Mouse (Mus musculus): ENCODE data around the gene Tbc1d10c. TPM values are rescaled to one million over a fixed set of nuclear protein-coding genes. Genes with fewer than 3 reads are reported as not detected.
"Not testable (repeated sequence)": the region's sequence is repeated elsewhere in the genome, so short reads cannot be mapped to it uniquely, and the experiment has no call there.

The Tbc1d10c gene
- polyA plus RNA-seq, 1 experiment from 2014 or later, result 3.9 TPM

- Histone ChIP-seq H3K27me3 (ENCODE audit: insufficient read depth, low read length) (no peaks in the 10 kb centered on the region), H3K4me2 (ENCODE audit: low read length) (no peak overlapping the region), H3K9ac (ENCODE audit: low read depth, low read length) (no peak overlapping the region), H3K4me1 (replicated peaks; ENCODE audit: insufficient read depth, low read length) (no peaks in the 10 kb centered on the region), H3K9me3 (replicated peaks; ENCODE audit: low read length) (no peaks in the 10 kb centered on the region), H3K27ac (no peak overlapping the region), H3K4me3 (replicated peaks; ENCODE audit: low read depth, low read length) (no peak overlapping the region), H3K36me3 (ENCODE audit: insufficient read depth, low read length) (no peaks in the 10 kb centered on the region)
- no peak for ATAC-seq (replicated peaks; ENCODE audit: low FRiP score, low read depth)
- 74% methylated on average over 5 of the region's 5 CpGs for WGBS
- TF ChIP-seq CTCF (IDR thresholded peaks at IDR 0.05; ENCODE audit: low read depth), result no peak
- DNase-seq (ENCODE audit: low spot score), result no peak
Observed at GRCm38 (mm10) chr19:4137913-4138312, 53.2 kb downstream of the Tbc1d10c start.

GRCm38 (mm10) chr19:4136463-4136862 lies 54.6 kb downstream of the Tbc1d10c start:
- Histone ChIP-seq H3K9me3 (replicated peaks; ENCODE audit: low read length) (no peaks in the 10 kb centered on the region), H3K9ac (ENCODE audit: low read depth, low read length) (no peak overlapping the region), H3K27ac (no peak overlapping the region), H3K27me3 (ENCODE audit: insufficient read depth, low read length) (no peaks in the 10 kb centered on the region), H3K4me3 (replicated peaks; ENCODE audit: low read depth, low read length) (no peak overlapping the region), H3K4me2 (ENCODE audit: low read length) (no peak overlapping the region), H3K4me1 (replicated peaks; ENCODE audit: insufficient read depth, low read length) (no peaks in the 10 kb centered on the region), H3K36me3 (ENCODE audit: insufficient read depth, low read length) (peaks cover 10% of the 10 kb centered on the region; the same call in 1 of the 2 replicates)
- whole genome bisulfite sequencing, result 81% methylated on average over 5 of the region's 5 CpGs
- no peak for ATAC-seq (replicated peaks; ENCODE audit: low FRiP score, low read depth)
- DNase-seq (ENCODE audit: low spot score), result no peak
- TF ChIP-seq CTCF (IDR thresholded peaks at IDR 0.05; ENCODE audit: low read depth), result peak; percentile 22; the same call in 1 of the 2 replicates

GRCm38 (mm10) chr19:4135963-4136345 lies 55.1 kb downstream of the Tbc1d10c start:
- not testable (repeated sequence) for DNase-seq (ENCODE audit: low spot score); H3K27me3 ChIP-seq (ENCODE audit: insufficient read depth, low read length); H3K27ac ChIP-seq; H3K4me2 ChIP-seq (ENCODE audit: low read length); H3K9ac ChIP-seq (ENCODE audit: low read depth, low read length); H3K4me1 ChIP-seq (replicated peaks; ENCODE audit: insufficient read depth, low read length); H3K4me3 ChIP-seq (replicated peaks; ENCODE audit: low read depth, low read length); H3K9me3 ChIP-seq (replicated peaks; ENCODE audit: low read length)
- WGBS, result 22% methylated on average over 8 of the region's 8 CpGs
- 0 out of 2 replicates have a peak, but pooled peaks have one; percentile 12 for ATAC-seq (replicated peaks; ENCODE audit: low FRiP score, low read depth)
- H3K36me3 ChIP-seq (ENCODE audit: insufficient read depth, low read length), result peaks cover 15% of the 10 kb centered on the region; the same call in 1 of the 2 replicates
- TF ChIP-seq CTCF (IDR thresholded peaks at IDR 0.05; ENCODE audit: low read depth), result peak; percentile 61

GRCm38 (mm10) chr19:4135229-4135962 lies 55.7 kb downstream of the Tbc1d10c start:
- whole genome bisulfite sequencing, result 70% methylated on average over 6 of the region's 6 CpGs
- H3K9ac ChIP-seq (ENCODE audit: low read depth, low read length); H3K27ac ChIP-seq; H3K4me1 ChIP-seq (replicated peaks; ENCODE audit: insufficient read depth, low read length); DNase-seq (ENCODE audit: low spot score); H3K4me3 ChIP-seq (replicated peaks; ENCODE audit: low read depth, low read length); H3K4me2 ChIP-seq (ENCODE audit: low read length); H3K27me3 ChIP-seq (ENCODE audit: insufficient read depth, low read length); ATAC-seq (replicated peaks; ENCODE audit: low FRiP score, low read depth); H3K9me3 ChIP-seq (replicated peaks; ENCODE audit: low read length): not testable (repeated sequence)
- H3K36me3 ChIP-seq (ENCODE audit: insufficient read depth, low read length), result peaks cover 15% of the 10 kb centered on the region; the same call in 1 of the 2 replicates

- no peak overlapping the region for H3K4me3 ChIP-seq (replicated peaks; ENCODE audit: low read depth, low read length)
- H3K27me3 ChIP-seq (ENCODE audit: insufficient read depth, low read length), result no peaks in the 10 kb centered on the region
- no peak for ATAC-seq (replicated peaks; ENCODE audit: low FRiP score, low read depth)
- no peak overlapping the region for H3K9ac ChIP-seq (ENCODE audit: low read depth, low read length)
- no peak overlapping the region for H3K4me2 ChIP-seq (ENCODE audit: low read length)
- WGBS, result 86% methylated on average over 4 of the region's 4 CpGs
- no peak for TF ChIP-seq CTCF (IDR thresholded peaks at IDR 0.05; ENCODE audit: low read depth)
- H3K36me3 ChIP-seq (ENCODE audit: insufficient read depth, low read length), result peaks cover 20% of the 10 kb centered on the region; the same call in 1 of the 2 replicates
- no peak overlapping the region for H3K27ac ChIP-seq
- no peaks in the 10 kb centered on the region for H3K9me3 ChIP-seq (replicated peaks; ENCODE audit: low read length)
- no peak for DNase-seq (ENCODE audit: low spot score)
- no peaks in the 10 kb centered on the region for H3K4me1 ChIP-seq (replicated peaks; ENCODE audit: insufficient read depth, low read length)
Observed at GRCm38 (mm10) chr19:4134354-4134753, 56.7 kb downstream of the Tbc1d10c start.

Small RNAs within 50 kb of the gene (microRNA-seq; reads per million reads assigned to microRNA genes)
- not detected for gene Gm26115

Other genes with a start within 250 kb of the Tbc1d10c start
- 0.07 TPM in 1 of 2 replicates, not detected in the other for gene Aldh3b3, start 232.6 kb downstream of the Tbc1d10c start, polyA plus RNA-seq (2015; fragmentation: Nextera tagmentation; extraction: Ambion mirVana)
- gene Aldh3b2, start 219.0 kb downstream of the Tbc1d10c start, polyA plus RNA-seq (2015; fragmentation: Nextera tagmentation; extraction: Ambion mirVana), result 4.2 and 5.8 TPM in 2 replicates
- gene Acy3, start 204.7 kb downstream of the Tbc1d10c start, polyA plus RNA-seq (2015; fragmentation: Nextera tagmentation; extraction: Ambion mirVana), result 83.9 and 92.6 TPM in 2 replicates
- gene Tbx10, start 198.5 kb downstream of the Tbc1d10c start, polyA plus RNA-seq (2015; fragmentation: Nextera tagmentation; extraction: Ambion mirVana), result 2.4 and 2.8 TPM in 2 replicates
- gene Nudt8, start 190.7 kb downstream of the Tbc1d10c start, polyA plus RNA-seq (2015; fragmentation: Nextera tagmentation; extraction: Ambion mirVana), result 52.2 and 54.1 TPM in 2 replicates
- 1.3 and 1.7 TPM in 2 replicates for gene Gm49405, start 190.7 kb downstream of the Tbc1d10c start, polyA plus RNA-seq (2015; fragmentation: Nextera tagmentation; extraction: Ambion mirVana)
- gene Doc2g, start 188.0 kb downstream of the Tbc1d10c start, polyA plus RNA-seq (2015; fragmentation: Nextera tagmentation; extraction: Ambion mirVana), result 2.6 and 2.8 TPM in 2 replicates
- gene Ndufv1, start 178.5 kb downstream of the Tbc1d10c start, polyA plus RNA-seq (2015; fragmentation: Nextera tagmentation; extraction: Ambion mirVana), result 294 and 318 TPM in 2 replicates
- gene Gstp1, start 153.3 kb downstream of the Tbc1d10c start, polyA plus RNA-seq (2015; fragmentation: Nextera tagmentation; extraction: Ambion mirVana), result 441 and 464 TPM in 2 replicates
- 3.1 and 4.4 TPM in 2 replicates for gene Gstp2, start 145.3 kb downstream of the Tbc1d10c start, polyA plus RNA-seq (2015; fragmentation: Nextera tagmentation; extraction: Ambion mirVana)
- gene Gstp3, start 131.7 kb downstream of the Tbc1d10c start, polyA plus RNA-seq (2015; fragmentation: Nextera tagmentation; extraction: Ambion mirVana), result not detected in 2 replicates
- gene Cabp2, start 109.7 kb downstream of the Tbc1d10c start, polyA plus RNA-seq (2015; fragmentation: Nextera tagmentation; extraction: Ambion mirVana), result 2.2 and 2.4 TPM in 2 replicates
- 107 TPM in 2 replicates for gene Cdk2ap2, start 94.1 kb downstream of the Tbc1d10c start, polyA plus RNA-seq (2015; fragmentation: Nextera tagmentation; extraction: Ambion mirVana)
- gene Pitpnm1, start 91.3 kb downstream of the Tbc1d10c start, polyA plus RNA-seq (2015; fragmentation: Nextera tagmentation; extraction: Ambion mirVana), result 12.2 and 13.9 TPM in 2 replicates
- 83.2 and 84.2 TPM in 2 replicates for gene Aip, start 65.4 kb downstream of the Tbc1d10c start, polyA plus RNA-seq (2015; fragmentation: Nextera tagmentation; extraction: Ambion mirVana)
- gene Gpr152, start 51.5 kb downstream of the Tbc1d10c start, polyA plus RNA-seq (2015; fragmentation: Nextera tagmentation; extraction: Ambion mirVana), result 0.03 TPM in 1 of 2 replicates, not detected in the other
- gene Cabp4, start 47.3 kb downstream of the Tbc1d10c start, polyA plus RNA-seq (2015; fragmentation: Nextera tagmentation; extraction: Ambion mirVana), result 0.08 and 0.13 TPM in 2 replicates
- gene Coro1b, start 42.7 kb downstream of the Tbc1d10c start, polyA plus RNA-seq (2015; fragmentation: Nextera tagmentation; extraction: Ambion mirVana), result 161 and 164 TPM in 2 replicates
- 0.82 and 0.91 TPM in 2 replicates for gene Ptprcap, start 37.7 kb downstream of the Tbc1d10c start, polyA plus RNA-seq (2015; fragmentation: Nextera tagmentation; extraction: Ambion mirVana)
- gene Rps6kb2, start 27.9 kb downstream of the Tbc1d10c start, polyA plus RNA-seq (2015; fragmentation: Nextera tagmentation; extraction: Ambion mirVana), result 42.4 and 49.0 TPM in 2 replicates
- gene Carns1, start 15.8 kb downstream of the Tbc1d10c start, polyA plus RNA-seq (2015; fragmentation: Nextera tagmentation; extraction: Ambion mirVana), result 2.7 and 3.3 TPM in 2 replicates
- 804 and 864 TPM in 2 replicates for gene Ppp1ca, start 781 bp upstream of the Tbc1d10c start, polyA plus RNA-seq (2015; fragmentation: Nextera tagmentation; extraction: Ambion mirVana)
- 22.8 and 25.7 TPM in 2 replicates for gene Rad9a, start 10.4 kb upstream of the Tbc1d10c start, polyA plus RNA-seq (2015; fragmentation: Nextera tagmentation; extraction: Ambion mirVana)
- 6.5 and 6.7 TPM in 2 replicates for gene Clcf1, start 23.0 kb upstream of the Tbc1d10c start, polyA plus RNA-seq (2015; fragmentation: Nextera tagmentation; extraction: Ambion mirVana)
- not detected in 2 replicates for gene AC109138.7, start 23.1 kb upstream of the Tbc1d10c start, polyA plus RNA-seq (2015; fragmentation: Nextera tagmentation; extraction: Ambion mirVana)
- gene Pold4, start 40.6 kb upstream of the Tbc1d10c start, polyA plus RNA-seq (2015; fragmentation: Nextera tagmentation; extraction: Ambion mirVana), result 40.9 and 43.6 TPM in 2 replicates
- gene Ssh3, start 77.9 kb upstream of the Tbc1d10c start, polyA plus RNA-seq (2015; fragmentation: Nextera tagmentation; extraction: Ambion mirVana), result 15.6 and 18.8 TPM in 2 replicates
- gene Ankrd13d, start 91.9 kb upstream of the Tbc1d10c start, polyA plus RNA-seq (2015; fragmentation: Nextera tagmentation; extraction: Ambion mirVana), result 3.9 and 5.4 TPM in 2 replicates
- gene Grk2, start 114.9 kb upstream of the Tbc1d10c start, polyA plus RNA-seq (2015; fragmentation: Nextera tagmentation; extraction: Ambion mirVana), result 12.8 and 14.4 TPM in 2 replicates
- 30.0 and 32.8 TPM in 2 replicates for gene Kdm2a, start 207.0 kb upstream of the Tbc1d10c start, polyA plus RNA-seq (2015; fragmentation: Nextera tagmentation; extraction: Ambion mirVana)
- gene Rhod, start 248.1 kb upstream of the Tbc1d10c start, polyA plus RNA-seq (2015; fragmentation: Nextera tagmentation; extraction: Ambion mirVana), result 49.3 and 49.7 TPM in 2 replicates

Measured in kidney, postnatal 0 days (tissue).